Mouse (Mus musculus): ENCODE measurements around the gene Lrrc10b. TPM values are rescaled to one million over a fixed set of nuclear protein-coding genes. Genes with fewer than 3 reads are reported as not detected.

The Lrrc10b gene
- total and polyA plus RNA-seq, 3 experiments = not detected

- no peak for DNase-seq (ENCODE audit: low spot score)
- ATAC-seq (ENCODE audit: extremely low read depth, insufficient number of reproducible peaks, low FRiP score, poor library complexity, severe bottlenecking) = no peak
Observed at GRCm38 (mm10) chr19:10424751-10425150, 32.5 kb downstream of the Lrrc10b start.

GRCm38 (mm10) chr19:10421986-10422976 is 35.0 kb downstream of the Lrrc10b start:
- H3K36me3 ChIP-seq (replicated peaks) = no peaks in the 10 kb centered on the region
- DNase-seq (ENCODE audit: low spot score) = no peak
- H3K9me3 ChIP-seq (replicated peaks) = no peaks in the 10 kb centered on the region
- TF ChIP-seq CTCF (IDR thresholded peaks at IDR 0.05; ENCODE audit: low read depth, low read length) = no peak
- no peak for TF ChIP-seq TAL1 (conservative IDR thresholded peaks at IDR 0.05; ENCODE audit: low read depth, low read length)
- TF ChIP-seq POLR2AphosphoS5 (IDR thresholded peaks at IDR 0.05; ENCODE audit: insufficient replicate concordance, low read depth, low read length) = no peak
- TF ChIP-seq GATA2 (IDR thresholded peaks at IDR 0.05; ENCODE audit: borderline replicate concordance, low read depth, low read length) = no peak
- TF ChIP-seq GATA1 (IDR thresholded peaks at IDR 0.05; ENCODE audit: borderline replicate concordance, low read length) = no peak
- no peaks in the 10 kb centered on the region; the same call in 1 of the 2 replicates for H3K4me1 ChIP-seq (ENCODE audit: insufficient read depth, low read depth, low read length)
- ATAC-seq (ENCODE audit: extremely low read depth, insufficient number of reproducible peaks, low FRiP score, poor library complexity, severe bottlenecking) = no peak
- H3K27me3 ChIP-seq (ENCODE audit: insufficient read depth, low read length) = peaks cover 2% of the 10 kb centered on the region; the same call in 1 of the 2 replicates
- no peak overlapping the region for H3K4me3 ChIP-seq (ENCODE audit: low read depth, low read length)

More at GRCm38 (mm10) chr19:10424751-10425150, 32.5 kb downstream of the Lrrc10b start:
- H3K36me3 ChIP-seq (replicated peaks) = no peaks in the 10 kb centered on the region
- no peak for TF ChIP-seq CTCF (IDR thresholded peaks at IDR 0.05; ENCODE audit: low read depth, low read length)
- no peak for TF ChIP-seq GATA1 (IDR thresholded peaks at IDR 0.05; ENCODE audit: borderline replicate concordance, low read length)
- no peak for TF ChIP-seq POLR2AphosphoS5 (IDR thresholded peaks at IDR 0.05; ENCODE audit: insufficient replicate concordance, low read depth, low read length)
- no peak for TF ChIP-seq TAL1 (conservative IDR thresholded peaks at IDR 0.05; ENCODE audit: low read depth, low read length)
- TF ChIP-seq GATA2 (IDR thresholded peaks at IDR 0.05; ENCODE audit: borderline replicate concordance, low read depth, low read length) = no peak
- H3K27me3 ChIP-seq (ENCODE audit: insufficient read depth, low read length) = peaks cover 18% of the 10 kb centered on the region; the same call in 1 of the 2 replicates
- no peaks in the 10 kb centered on the region for H3K4me1 ChIP-seq (ENCODE audit: insufficient read depth, low read depth, low read length)
- no peak overlapping the region for H3K4me3 ChIP-seq (ENCODE audit: low read depth, low read length)
- H3K9me3 ChIP-seq (replicated peaks) = no peaks in the 10 kb centered on the region

GRCm38 (mm10) chr19:10417436-10417835 is 39.8 kb downstream of the Lrrc10b start:
- Histone ChIP-seq H3K36me3 (replicated peaks) (no peaks in the 10 kb centered on the region), H3K4me1 (ENCODE audit: insufficient read depth, low read depth, low read length) (no peaks in the 10 kb centered on the region; the same call in 1 of the 2 replicates), H3K4me3 (ENCODE audit: low read depth, low read length) (no peak overlapping the region), H3K9me3 (replicated peaks) (no peaks in the 10 kb centered on the region), H3K27me3 (ENCODE audit: insufficient read depth, low read length) (no peaks in the 10 kb centered on the region; the same call in 1 of the 2 replicates)
- TF ChIP-seq CTCF (IDR thresholded peaks at IDR 0.05; ENCODE audit: low read depth, low read length) = no peak
- TF ChIP-seq GATA1 (IDR thresholded peaks at IDR 0.05; ENCODE audit: borderline replicate concordance, low read length) = no peak
- no peak for TF ChIP-seq TAL1 (conservative IDR thresholded peaks at IDR 0.05; ENCODE audit: low read depth, low read length)
- no peak for TF ChIP-seq GATA2 (IDR thresholded peaks at IDR 0.05; ENCODE audit: borderline replicate concordance, low read depth, low read length)
- no peak for TF ChIP-seq POLR2AphosphoS5 (IDR thresholded peaks at IDR 0.05; ENCODE audit: insufficient replicate concordance, low read depth, low read length)
- ATAC-seq (ENCODE audit: extremely low read depth, insufficient number of reproducible peaks, low FRiP score, poor library complexity, severe bottlenecking) (no peak), DNase-seq (ENCODE audit: low spot score) (no peak)

GRCm38 (mm10) chr19:10416889-10417288 is 40.4 kb downstream of the Lrrc10b start:
- Histone ChIP-seq H3K4me3 (ENCODE audit: low read depth, low read length) (no peak overlapping the region), H3K36me3 (replicated peaks) (no peaks in the 10 kb centered on the region), H3K9me3 (replicated peaks) (no peaks in the 10 kb centered on the region), H3K27me3 (ENCODE audit: insufficient read depth, low read length) (no peaks in the 10 kb centered on the region; the same call in 1 of the 2 replicates), H3K4me1 (ENCODE audit: insufficient read depth, low read depth, low read length) (no peaks in the 10 kb centered on the region; the same call in 1 of the 2 replicates)
- ATAC-seq (ENCODE audit: extremely low read depth, insufficient number of reproducible peaks, low FRiP score, poor library complexity, severe bottlenecking) (no peak), DNase-seq (ENCODE audit: low spot score) (no peak)
- TF ChIP-seq TAL1 (conservative IDR thresholded peaks at IDR 0.05; ENCODE audit: low read depth, low read length) (no peak), GATA2 (IDR thresholded peaks at IDR 0.05; ENCODE audit: borderline replicate concordance, low read depth, low read length) (no peak), CTCF (IDR thresholded peaks at IDR 0.05; ENCODE audit: low read depth, low read length) (no peak), GATA1 (IDR thresholded peaks at IDR 0.05; ENCODE audit: borderline replicate concordance, low read length) (no peak), POLR2AphosphoS5 (IDR thresholded peaks at IDR 0.05; ENCODE audit: insufficient replicate concordance, low read depth, low read length) (no peak)

GRCm38 (mm10) chr19:10415508-10415907 is 41.8 kb downstream of the Lrrc10b start:
- Histone ChIP-seq H3K4me1 (ENCODE audit: insufficient read depth, low read depth, low read length) (no peaks in the 10 kb centered on the region; the same call in 1 of the 2 replicates), H3K4me3 (ENCODE audit: low read depth, low read length) (no peak overlapping the region), H3K9me3 (replicated peaks) (no peaks in the 10 kb centered on the region), H3K36me3 (replicated peaks) (no peaks in the 10 kb centered on the region), H3K27me3 (ENCODE audit: insufficient read depth, low read length) (no peaks in the 10 kb centered on the region; the same call in 1 of the 2 replicates)
- TF ChIP-seq TAL1 (conservative IDR thresholded peaks at IDR 0.05; ENCODE audit: low read depth, low read length) (no peak), GATA1 (IDR thresholded peaks at IDR 0.05; ENCODE audit: borderline replicate concordance, low read length) (no peak), POLR2AphosphoS5 (IDR thresholded peaks at IDR 0.05; ENCODE audit: insufficient replicate concordance, low read depth, low read length) (no peak), CTCF (IDR thresholded peaks at IDR 0.05; ENCODE audit: low read depth, low read length) (no peak), GATA2 (IDR thresholded peaks at IDR 0.05; ENCODE audit: borderline replicate concordance, low read depth, low read length) (no peak)
- ATAC-seq (ENCODE audit: extremely low read depth, insufficient number of reproducible peaks, low FRiP score, poor library complexity, severe bottlenecking) (no peak), DNase-seq (ENCODE audit: low spot score) (no peak)

Measured in G1E (cell line).